ENCODE assay signal across 13 mouse cellular contexts in the genomic region with DNA sequence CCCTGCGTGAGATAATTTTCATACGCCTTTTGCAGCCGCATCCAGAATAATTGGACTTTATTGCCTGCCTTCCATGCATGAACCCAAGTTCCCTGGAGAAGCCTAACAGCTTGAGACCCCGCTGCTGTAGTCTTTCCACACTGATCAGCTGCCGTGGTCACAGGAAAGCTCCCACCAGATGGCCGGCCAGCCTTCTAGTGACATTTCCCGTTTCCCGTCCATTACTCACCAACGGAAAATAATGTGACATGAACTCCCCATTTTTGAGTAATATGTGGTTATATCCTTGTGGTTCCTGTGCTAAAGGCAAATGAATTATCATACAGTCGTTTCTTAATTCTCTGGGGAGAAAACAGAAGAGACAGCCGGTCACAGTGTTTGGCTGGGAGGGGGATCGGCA. TPM values are rescaled to one million over a fixed set of nuclear protein-coding genes. Genes with fewer than 3 reads are reported as not detected.
DNase-seq lines count a peak whose midpoint lies in the region; ATAC-seq and TF ChIP-seq lines count a peak whose summit lies in the region.
"Had no signal": no experiment of that assay in that cellular context is flagged by ENCODE, and none has a peak within 500 bp of the region (broad histone marks: within the 10 kb centered on the region; RNA-seq: fewer than 3 reads in every experiment).

No protein-coding gene starts in this region.

- H3K27ac ChIP-seq in kidney, adult 2 months (ENCODE audit: insufficient read depth, low read depth, low read length): no peak overlapping the region
- H3K27ac ChIP-seq in stomach, embryonic 16.5 days (ENCODE audit: low read length): no peak overlapping the region
- H3K27ac ChIP-seq in stomach, postnatal 0 days (replicated peaks): no peak overlapping the region
- no peak overlapping the region for H3K27ac ChIP-seq in intestine, postnatal 0 days (ENCODE audit: low read depth, low read length)
- H3K27ac ChIP-seq: limb, embryonic 15.5 days had no signal

- 37% methylated on average over 12 of the region's 12 CpGs for WGBS in kidney, adult 2 months
- 57% methylated on average over 12 of the region's 12 CpGs for WGBS in stomach, embryonic 16.5 days
- WGBS in stomach, postnatal 0 days: 59% methylated on average over 12 of the region's 12 CpGs
- 66% methylated on average over 12 of the region's 12 CpGs for WGBS in intestine, postnatal 0 days

- TF ChIP-seq CTCF in kidney, adult 2 months (conservative IDR thresholded peaks at IDR 0.05; ENCODE audit: insufficient read depth, insufficient read length, low read depth, low read length): no peak
- TF ChIP-seq CTCF in stomach, postnatal 0 days (IDR thresholded peaks at IDR 0.05; ENCODE audit: low read depth): no peak
- TF ChIP-seq CTCF in intestine, postnatal 0 days (IDR thresholded peaks at IDR 0.05; ENCODE audit: low read depth): no peak

- H3K4me1 ChIP-seq in kidney, adult 2 months (ENCODE audit: control insufficient read depth, insufficient read depth, low read length): no peaks in the 10 kb centered on the region
- H3K4me1 ChIP-seq in stomach, embryonic 16.5 days (ENCODE audit: control insufficient read depth, insufficient read depth, low read length): no peaks in the 10 kb centered on the region
- no peaks in the 10 kb centered on the region for H3K4me1 ChIP-seq in stomach, postnatal 0 days (replicated peaks; ENCODE audit: control insufficient read depth, insufficient read depth)
- H3K4me1 ChIP-seq in intestine, postnatal 0 days (replicated peaks; ENCODE audit: control insufficient read depth, insufficient read depth, low read length): no peaks in the 10 kb centered on the region
- H3K4me1 ChIP-seq: limb, embryonic 15.5 days had no signal

- ATAC-seq in stomach, embryonic 16.5 days (ENCODE audit: insufficient read depth, low FRiP score): no peak
- ATAC-seq in stomach, postnatal 0 days (ENCODE audit: low FRiP score, low TSS enrichment): no peak
- ATAC-seq in intestine, postnatal 0 days: no peak

- no peak overlapping the region for H3K9ac ChIP-seq in stomach, embryonic 16.5 days (ENCODE audit: low read length)
- no peak overlapping the region for H3K9ac ChIP-seq in stomach, postnatal 0 days (ENCODE audit: low read length)
- no peak overlapping the region for H3K9ac ChIP-seq in intestine, postnatal 0 days (ENCODE audit: low read depth, low read length)
- H3K9ac ChIP-seq: limb, embryonic 15.5 days had no signal

- peak overlapping the region; percentile 29; the same call in 1 of the 2 replicates for H3K4me2 ChIP-seq in stomach, embryonic 16.5 days (ENCODE audit: low read depth, low read length)
- no peak overlapping the region for H3K4me2 ChIP-seq in stomach, postnatal 0 days (replicated peaks; ENCODE audit: low read depth)
- no peak overlapping the region for H3K4me2 ChIP-seq in intestine, postnatal 0 days (replicated peaks; ENCODE audit: low read depth)
- H3K4me2 ChIP-seq: limb, embryonic 15.5 days had no signal

- H3K9me3 ChIP-seq in stomach, embryonic 16.5 days (replicated peaks; ENCODE audit: control insufficient read depth, low read length): no peaks in the 10 kb centered on the region
- H3K9me3 ChIP-seq in stomach, postnatal 0 days (ENCODE audit: control insufficient read depth, low read length): no peaks in the 10 kb centered on the region
- H3K9me3 ChIP-seq in intestine, postnatal 0 days (ENCODE audit: control insufficient read depth): no peaks in the 10 kb centered on the region
- H3K9me3 ChIP-seq: limb, embryonic 15.5 days had no signal

- TF ChIP-seq POLR2A in kidney, adult 2 months (IDR thresholded peaks at IDR 0.05; ENCODE audit: low read depth, low read length): no peak

- H3K27me3 ChIP-seq in kidney, adult 2 months (replicated peaks; ENCODE audit: control insufficient read depth, insufficient read depth, low read length): no peaks in the 10 kb centered on the region
- H3K27me3 ChIP-seq in stomach, embryonic 16.5 days (ENCODE audit: control insufficient read depth, insufficient read depth, low read length): no peaks in the 10 kb centered on the region
- no peaks in the 10 kb centered on the region for H3K27me3 ChIP-seq in stomach, postnatal 0 days (ENCODE audit: control insufficient read depth, insufficient read depth, low read length)
- no peaks in the 10 kb centered on the region for H3K27me3 ChIP-seq in intestine, postnatal 0 days (replicated peaks; ENCODE audit: control insufficient read depth, insufficient read depth, low read length)

- no peak for TF ChIP-seq EP300 in stomach, postnatal 0 days (optimal IDR thresholded peaks at IDR 0.05)

- no peak overlapping the region for H3K4me3 ChIP-seq in kidney, adult 2 months (ENCODE audit: insufficient read depth, low read depth, low read length)
- no peak overlapping the region for H3K4me3 ChIP-seq in stomach, embryonic 16.5 days (replicated peaks; ENCODE audit: low read length)
- no peak overlapping the region for H3K4me3 ChIP-seq in stomach, postnatal 0 days (ENCODE audit: low read depth, low read length)
- no peak overlapping the region for H3K4me3 ChIP-seq in intestine, postnatal 0 days (ENCODE audit: low read depth, low read length)
- H3K4me3 ChIP-seq: limb, embryonic 15.5 days had no signal

- peak; percentile 7 for DNase-seq in kidney, adult 2 months
- DNase-seq in kidney, adult 18-20 months: no peak
- no peak for DNase-seq in stomach, postnatal 0 days (ENCODE audit: low spot score)
- DNase-seq in kidney, postnatal 4 days: peak; percentile 64 to 78
- DNase-seq in thymus, postnatal 4 days: no peak
- DNase-seq in thymus, postnatal 36 days: no peak
- DNase-seq: adrenal gland, adult 2 months; embryo, embryonic 11 days; lung, postnatal 10 days had no signal

- H3K36me3 ChIP-seq in kidney, adult 2 months (ENCODE audit: control insufficient read depth, insufficient read depth, low read length): no peaks in the 10 kb centered on the region
- H3K36me3 ChIP-seq in stomach, embryonic 16.5 days (ENCODE audit: control insufficient read depth, insufficient read depth, low read length): no peaks in the 10 kb centered on the region
- H3K36me3 ChIP-seq in stomach, postnatal 0 days (ENCODE audit: control insufficient read depth, insufficient read depth, low read length): no peaks in the 10 kb centered on the region
- H3K36me3 ChIP-seq in intestine, postnatal 0 days (ENCODE audit: control insufficient read depth, insufficient read depth): no peaks in the 10 kb centered on the region
- H3K36me3 ChIP-seq: limb, embryonic 15.5 days had no signal

RNA-seq across cellular contexts. Expression of gene Cldn14, which starts 51.2 kb away (rescaled TPM):
- 0.24 and 0.38 TPM in 2 replicates for polyA plus RNA-seq in kidney, adult 2 months (2012; rRNA removed)
- 0.14 TPM in 1 of 2 replicates, not detected in the other for polyA plus RNA-seq in stomach, embryonic 16.5 days (2015; fragmentation: Nextera tagmentation; extraction: Ambion mirVana)
- 0.10 TPM in 1 of 2 replicates, not detected in the other for polyA plus RNA-seq in stomach, postnatal 0 days (2015; fragmentation: Nextera tagmentation; extraction: Ambion mirVana)
- 2.3 and 2.4 TPM in 2 replicates for polyA plus RNA-seq in intestine, postnatal 0 days (2015; fragmentation: Nextera tagmentation; extraction: Ambion mirVana)
- polyA plus RNA-seq: limb, embryonic 15.5 days; thymus, postnatal 0 days had no signal

Comparison
In these comparisons a context has a peak if more than half of its experiments do, and no peak if none do; other contexts are left out.
1. DNase-seq: peak in kidney, adult 2 months (single experiment) and kidney, postnatal 4 days (2 of 2); none in kidney, adult 18-20 months (single experiment), stomach, postnatal 0 days (single experiment), thymus, postnatal 4 days (single experiment) and thymus, postnatal 36 days (0 of 2).